Mouse (Mus musculus) kidney, postnatal 0 days (tissue): ENCODE measurements around the gene Arfgef2. TPM values are rescaled to one million over a fixed set of nuclear protein-coding genes. Genes with fewer than 3 reads are reported as not detected.

Experiments
- ATAC-seq: fragments of 200-750 bp; cut with Nextera tagmentation; replicated peaks from 2 replicates; pipeline ENCODE4 v1.8.0; 2017; ENCODE audit warnings: low read depth, moderate number of reproducible peaks, moderate TSS enrichment, moderate library complexity; ENCODE audit not compliant: low FRiP score
- DNase-seq: peaks from one replicate; pipeline ENCODE4 v3.0.0-alpha.2; 2016; ENCODE audit warnings: low spot score
- H3K27ac ChIP-seq: fragments of 300-500 bp; sonication (generic); 2 replicates; pipeline ENCODE4 v1.5.1; 2014; ENCODE audit warnings: mild to moderate bottlenecking
- H3K27me3 ChIP-seq: fragments of 300-500 bp; sonication (generic); 2 replicates; pipeline ENCODE4 v1.6.1; 2014; ENCODE audit warnings: low read length, mixed read lengths; ENCODE audit not compliant: insufficient read depth
- H3K36me3 ChIP-seq: fragments of 300-500 bp; sonication (generic); 2 replicates; pipeline ENCODE4 v1.6.1; 2014; ENCODE audit warnings: low read length, mixed read lengths; ENCODE audit not compliant: insufficient read depth
- H3K4me1 ChIP-seq: fragments of 300-500 bp; sonication (generic); replicated peaks from 2 replicates; pipeline ENCODE4 v1.6.1; 2014; ENCODE audit warnings: antibody characterized with exemption, low read length, mixed read lengths; ENCODE audit not compliant: insufficient read depth
- H3K4me2 ChIP-seq: fragments of 300-500 bp; sonication (generic); 2 replicates; pipeline ENCODE4 v1.6.1; 2014; ENCODE audit warnings: mild to moderate bottlenecking, low read length, moderate library complexity, mixed read lengths
- H3K4me3 ChIP-seq: fragments of 300-500 bp; sonication (generic); replicated peaks from 2 replicates; pipeline ENCODE4 v1.5.1; 2014; ENCODE audit warnings: low read depth, low read length
- H3K9ac ChIP-seq: fragments of 300-500 bp; sonication (generic); 2 replicates; pipeline ENCODE4 v1.6.1; 2014; ENCODE audit warnings: low read depth, low read length
- H3K9me3 ChIP-seq: fragments of 300-500 bp; sonication (generic); replicated peaks from 2 replicates; pipeline ENCODE4 v1.6.1; 2016; ENCODE audit warnings: low read length, inconsistent platforms, mixed read lengths
- CTCF ChIP-seq: IDR thresholded peaks from 2 replicates; pipeline ENCODE4 v1.5.1; 2016; ENCODE audit warnings: antibody characterized with exemption, low read depth, mild to moderate bottlenecking, moderate library complexity
- WGBS: fragments of 180-500 bp; shearing (Covaris S2); extraction: QIAGEN DNeasy Blood & Tissue Kit; methylation state at CpG from one replicate; pipeline ENCODE4 v1.1.7; 2014; 5-methylcytosine and 5-hydroxymethylcytosine counted together
- polyA plus RNA-seq: library from polyadenylated mRNA; unstranded; fragments of >200 nt; fragmentation: Nextera tagmentation; extraction: Ambion mirVana; gene quantifications from 2 replicates; pipeline ENCODE4 v1.2.1, GENCODE M21; 2015

The Arfgef2 gene
- polyA plus RNA-seq, 1 experiment from 2014 or later = 4.3 TPM

DNA sequence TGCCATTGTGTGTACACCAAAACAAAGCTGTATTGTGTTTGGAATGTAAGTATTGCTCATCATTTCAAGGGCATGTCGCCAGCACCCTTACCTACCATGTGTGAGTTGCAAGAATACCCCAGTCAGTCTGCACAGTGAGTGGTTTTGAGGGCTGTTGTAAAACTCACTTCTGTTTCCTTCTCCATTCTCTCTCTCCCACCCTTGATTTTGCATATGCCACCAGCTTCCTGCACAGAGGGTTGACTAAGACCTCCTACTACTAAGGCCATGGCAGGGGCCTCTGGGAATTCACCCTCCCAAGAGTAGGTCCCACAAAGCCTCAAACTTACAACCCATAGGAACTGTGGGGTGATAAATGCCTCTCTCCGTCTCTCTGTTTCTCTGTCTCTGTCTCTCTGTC lies 4.0 kb upstream of the Arfgef2 start:
- no peaks in the 10 kb centered on the region for H3K9me3 ChIP-seq
- no peak overlapping the region for H3K4me3 ChIP-seq
- WGBS = 84% methylated on average over 2 of the region's 2 CpGs
- H3K36me3 ChIP-seq = peaks cover 8% of the 10 kb centered on the region; the same call in 1 of the 2 replicates
- no peak for TF ChIP-seq CTCF
- H3K27me3 ChIP-seq = no peaks in the 10 kb centered on the region
- no peak overlapping the region for H3K27ac ChIP-seq
- H3K9ac ChIP-seq = no peak overlapping the region
- H3K4me1 ChIP-seq = 0 out of 2 replicates have a peak, but pooled peaks cover 4% of the 10 kb centered on the region
- no peak overlapping the region for H3K4me2 ChIP-seq
- DNase-seq (no peak), ATAC-seq (no peak)

DNA sequence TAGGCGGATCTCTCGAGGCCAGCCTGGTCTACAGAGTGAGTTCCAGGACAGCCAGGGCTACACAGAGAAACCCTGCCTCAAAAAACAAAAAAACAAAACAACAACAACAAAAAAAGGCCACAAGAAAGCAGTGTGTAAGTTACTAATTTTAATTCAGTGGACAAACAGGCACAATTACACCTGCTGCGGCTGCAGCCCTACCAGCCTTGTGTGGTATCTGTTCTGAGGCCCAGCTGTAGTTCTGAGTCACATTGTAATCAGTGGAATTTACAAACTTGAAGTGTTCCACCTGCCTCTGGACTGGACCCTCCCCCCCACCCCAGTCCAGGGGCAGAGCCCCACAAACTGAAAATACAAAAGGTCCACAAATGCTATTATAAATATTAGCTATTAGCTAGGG lies 2.1 kb upstream of the Arfgef2 start:
- Histone ChIP-seq H3K36me3 (no peaks in the 10 kb centered on the region), H3K4me1 (0 out of 2 replicates have a peak, but pooled peaks cover 9% of the 10 kb centered on the region), H3K4me2 (no peak overlapping the region), H3K27ac (no peak overlapping the region), H3K27me3 (no peaks in the 10 kb centered on the region), H3K9me3 (no peaks in the 10 kb centered on the region), H3K4me3 (no peak overlapping the region), H3K9ac (no peak overlapping the region)
- WGBS = 86% methylated on average over 3 of the region's 3 CpGs
- ATAC-seq (no peak), DNase-seq (no peak)
- no peak for TF ChIP-seq CTCF

DNA sequence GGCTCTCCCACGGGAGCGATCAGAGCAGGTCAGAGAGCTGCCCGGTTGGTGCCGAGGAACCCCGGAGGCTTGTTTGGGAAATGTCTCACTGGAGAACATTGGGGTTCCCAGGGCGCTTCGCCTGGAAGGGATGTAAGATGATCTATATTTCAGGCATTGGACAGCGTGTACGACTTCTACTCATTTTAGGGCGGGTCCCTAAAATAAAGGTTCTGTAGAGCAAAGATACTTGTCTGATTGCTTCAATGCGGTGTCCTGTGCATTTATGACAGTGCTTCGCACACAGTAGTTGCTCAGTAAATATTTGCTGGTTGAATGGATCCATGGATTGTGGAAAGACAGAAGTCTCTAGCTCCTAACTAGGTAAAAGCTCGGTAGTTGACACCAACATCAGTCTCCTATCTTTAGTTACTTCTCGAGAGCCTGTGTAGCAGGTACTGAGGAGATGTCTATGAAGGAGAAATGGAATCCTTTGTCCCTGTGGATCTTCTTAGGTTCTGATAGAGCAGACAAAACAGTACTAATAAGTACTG lies 851 bp downstream of the Arfgef2 start:
- WGBS = 22% methylated on average over 14 of the region's 14 CpGs
- Histone ChIP-seq H3K36me3 (no peaks in the 10 kb centered on the region), H3K9ac (peak overlapping the region; percentile 92), H3K27me3 (no peaks in the 10 kb centered on the region), H3K4me1 (0 out of 2 replicates have a peak, but pooled peaks cover 9% of the 10 kb centered on the region), H3K27ac (peak overlapping the region; percentile 91; the same call in 1 of the 2 replicates), H3K9me3 (no peaks in the 10 kb centered on the region), H3K4me2 (peak overlapping the region; percentile 91), H3K4me3 (peak overlapping the region; percentile 84)
- no peak for TF ChIP-seq CTCF
- no peak for DNase-seq
- ATAC-seq = no peak

DNA sequence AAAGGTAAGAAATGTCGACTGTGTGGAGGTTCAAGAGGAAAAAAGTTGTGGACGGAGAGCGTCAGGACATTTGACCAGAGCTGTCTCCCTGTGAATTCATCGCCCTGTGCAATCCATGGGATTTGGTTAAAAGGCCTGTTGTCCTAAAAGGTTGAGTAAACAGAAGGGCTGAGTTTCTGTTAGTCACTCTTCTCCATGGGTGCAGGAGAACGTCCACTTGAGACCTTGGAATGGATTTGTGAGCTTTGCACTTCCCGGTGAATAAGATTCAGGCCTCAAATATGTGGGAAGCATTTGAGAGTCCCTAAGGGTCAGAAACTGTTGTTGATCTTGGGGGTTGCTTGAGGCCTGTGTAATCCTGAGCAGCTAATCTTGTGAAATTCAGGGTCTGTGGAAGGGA lies 1.4 kb downstream of the Arfgef2 start:
- DNase-seq = no peak
- Histone ChIP-seq H3K9me3 (no peaks in the 10 kb centered on the region), H3K4me3 (peak overlapping the region; percentile 84; the same call in 1 of the 2 replicates), H3K9ac (no peak overlapping the region), H3K4me2 (peak overlapping the region; percentile 91), H3K27me3 (no peaks in the 10 kb centered on the region), H3K4me1 (0 out of 2 replicates have a peak, but pooled peaks cover 9% of the 10 kb centered on the region), H3K27ac (no peak overlapping the region), H3K36me3 (no peaks in the 10 kb centered on the region)
- TF ChIP-seq CTCF = no peak
- WGBS = 69% methylated on average over 6 of the region's 6 CpGs
- ATAC-seq = no peak

DNA sequence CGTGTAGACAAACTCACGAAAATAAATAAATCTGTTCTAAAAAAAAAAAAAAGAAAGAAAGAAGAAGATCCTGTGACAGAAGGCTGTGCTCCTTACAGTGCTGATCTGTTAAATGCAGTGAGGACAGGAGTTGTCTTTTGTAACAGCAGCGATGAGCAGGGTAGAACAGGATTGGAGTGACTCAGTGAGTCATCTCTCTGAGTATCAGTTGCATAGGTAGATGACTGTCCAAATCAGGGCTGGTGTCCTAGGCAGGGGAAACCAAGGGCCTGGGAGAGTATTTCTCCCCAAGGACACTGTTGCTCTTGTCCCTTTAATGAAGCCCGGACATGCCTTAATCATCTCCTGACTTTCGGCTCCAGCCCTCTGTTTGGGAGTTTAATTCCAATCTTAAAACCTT lies 4.1 kb downstream of the Arfgef2 start:
- Histone ChIP-seq H3K27me3 (no peaks in the 10 kb centered on the region), H3K4me2 (no peak overlapping the region), H3K9me3 (no peaks in the 10 kb centered on the region), H3K9ac (no peak overlapping the region), H3K36me3 (no peaks in the 10 kb centered on the region), H3K4me1 (0 out of 2 replicates have a peak, but pooled peaks cover 9% of the 10 kb centered on the region), H3K27ac (no peak overlapping the region), H3K4me3 (no peak overlapping the region)
- no peak for TF ChIP-seq CTCF
- ATAC-seq = no peak
- no peak for DNase-seq
- 92% methylated on average over 5 of the region's 5 CpGs for WGBS

DNA sequence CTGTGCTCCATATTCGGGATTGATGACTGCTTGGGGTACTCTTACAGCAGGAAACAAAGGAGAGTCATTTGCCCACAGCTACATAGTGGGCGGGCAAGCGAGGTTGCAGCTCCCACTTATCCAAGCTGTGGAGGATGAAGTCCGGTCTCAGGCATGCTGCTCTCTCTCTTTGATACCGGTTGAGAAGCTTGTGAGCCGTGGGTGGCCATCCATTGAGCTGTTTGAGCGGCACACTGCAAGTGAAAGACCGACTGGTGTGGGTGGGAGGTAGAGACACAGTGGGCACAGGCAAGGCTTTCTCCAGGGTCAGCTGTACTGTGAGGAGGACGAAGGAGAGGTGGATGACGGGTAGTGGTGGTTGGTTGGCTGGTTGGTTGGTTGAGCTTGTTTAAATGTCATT lies 5.4 kb downstream of the Arfgef2 start:
- 0 out of 2 replicates have a peak, but pooled peaks cover 9% of the 10 kb centered on the region for H3K4me1 ChIP-seq
- no peak overlapping the region for H3K4me3 ChIP-seq
- DNase-seq (no peak), ATAC-seq (no peak)
- no peak overlapping the region for H3K27ac ChIP-seq
- H3K9me3 ChIP-seq = no peaks in the 10 kb centered on the region
- H3K9ac ChIP-seq = no peak overlapping the region
- no peak for TF ChIP-seq CTCF
- H3K27me3 ChIP-seq = no peaks in the 10 kb centered on the region
- no peak overlapping the region for H3K4me2 ChIP-seq
- H3K36me3 ChIP-seq = no peaks in the 10 kb centered on the region
- 80% methylated on average over 10 of the region's 10 CpGs for WGBS
